Mouse (Mus musculus): ENCODE measurements around the gene Slc9b1. TPM values are rescaled to one million over a fixed set of nuclear protein-coding genes. Genes with fewer than 3 reads are reported as not detected.
A peak's percentile ranks its signal among the peaks of the same experiment; 100 is the strongest.

Slc9b1 gene
- polyA plus RNA-seq, 1 experiment from 2014 or later = not detected

GRCm38 (mm10) chr3:135417245-135417644 lies 69.4 kb downstream of the Slc9b1 start:
- Histone ChIP-seq H3K27me3 (replicated peaks; ENCODE audit: control insufficient read depth, insufficient read depth, low read length) (no peaks in the 10 kb centered on the region), H3K36me3 (ENCODE audit: control insufficient read depth, insufficient read depth, low read length) (0 out of 2 replicates have a peak, but pooled peaks cover 4% of the 10 kb centered on the region), H3K9ac (ENCODE audit: low read length) (no peak overlapping the region), H3K4me1 (ENCODE audit: control insufficient read depth, insufficient read depth, low read length) (peaks cover 5% of the 10 kb centered on the region), H3K9me3 (replicated peaks; ENCODE audit: control insufficient read depth, low read length) (no peaks in the 10 kb centered on the region), H3K4me3 (ENCODE audit: low read depth, low read length) (no peak overlapping the region), H3K27ac (ENCODE audit: low read depth, low read length) (no peak overlapping the region), H3K4me2 (ENCODE audit: low read length) (no peak overlapping the region)
- WGBS = 82% methylated on average over 3 of the region's 3 CpGs
- no peak for ATAC-seq
- DNase-seq (ENCODE audit: low spot score) = no peak

- H3K36me3 ChIP-seq (ENCODE audit: control insufficient read depth, insufficient read depth, low read length) = 0 out of 2 replicates have a peak, but pooled peaks cover 4% of the 10 kb centered on the region
- no peaks in the 10 kb centered on the region for H3K9me3 ChIP-seq (replicated peaks; ENCODE audit: control insufficient read depth, low read length)
- no peak for DNase-seq (ENCODE audit: low spot score)
- peaks cover 7% of the 10 kb centered on the region for H3K4me1 ChIP-seq (ENCODE audit: control insufficient read depth, insufficient read depth, low read length)
- no peak for ATAC-seq
- no peaks in the 10 kb centered on the region for H3K27me3 ChIP-seq (replicated peaks; ENCODE audit: control insufficient read depth, insufficient read depth, low read length)
- 87% methylated on average over 3 of the region's 3 CpGs for WGBS
- H3K9ac ChIP-seq (ENCODE audit: low read length) = no peak overlapping the region
- no peak overlapping the region for H3K4me2 ChIP-seq (ENCODE audit: low read length)
- no peak overlapping the region for H3K27ac ChIP-seq (ENCODE audit: low read depth, low read length)
- H3K4me3 ChIP-seq (ENCODE audit: low read depth, low read length) = no peak overlapping the region
Measured at GRCm38 (mm10) chr3:135417799-135418198, 70.0 kb downstream of the Slc9b1 start.

GRCm38 (mm10) chr3:135420542-135421309 lies 72.9 kb downstream of the Slc9b1 start:
- ATAC-seq = no peak
- H3K27ac ChIP-seq (ENCODE audit: low read depth, low read length) = no peak overlapping the region
- DNase-seq (ENCODE audit: low spot score) = no peak
- H3K27me3 ChIP-seq (replicated peaks; ENCODE audit: control insufficient read depth, insufficient read depth, low read length) = no peaks in the 10 kb centered on the region
- H3K9me3 ChIP-seq (replicated peaks; ENCODE audit: control insufficient read depth, low read length) = no peaks in the 10 kb centered on the region
- no peak overlapping the region for H3K4me3 ChIP-seq (ENCODE audit: low read depth, low read length)
- 0 out of 2 replicates have a peak, but pooled peaks cover 4% of the 10 kb centered on the region for H3K36me3 ChIP-seq (ENCODE audit: control insufficient read depth, insufficient read depth, low read length)
- H3K4me1 ChIP-seq (ENCODE audit: control insufficient read depth, insufficient read depth, low read length) = peaks cover 13% of the 10 kb centered on the region
- H3K4me2 ChIP-seq (ENCODE audit: low read length) = no peak overlapping the region
- whole genome bisulfite sequencing = 91% methylated on average over 9 of the region's 9 CpGs
- H3K9ac ChIP-seq (ENCODE audit: low read length) = no peak overlapping the region

GRCm38 (mm10) chr3:135421310-135421594 lies 73.4 kb downstream of the Slc9b1 start:
- H3K27ac ChIP-seq (ENCODE audit: low read depth, low read length) = no peak overlapping the region
- H3K9me3 ChIP-seq (replicated peaks; ENCODE audit: control insufficient read depth, low read length) = no peaks in the 10 kb centered on the region
- H3K4me3 ChIP-seq (ENCODE audit: low read depth, low read length) = no peak overlapping the region
- no peaks in the 10 kb centered on the region for H3K27me3 ChIP-seq (replicated peaks; ENCODE audit: control insufficient read depth, insufficient read depth, low read length)
- peaks cover 13% of the 10 kb centered on the region for H3K4me1 ChIP-seq (ENCODE audit: control insufficient read depth, insufficient read depth, low read length)
- 0 out of 2 replicates have a peak, but pooled peaks cover 4% of the 10 kb centered on the region for H3K36me3 ChIP-seq (ENCODE audit: control insufficient read depth, insufficient read depth, low read length)
- H3K9ac ChIP-seq (ENCODE audit: low read length) = no peak overlapping the region
- H3K4me2 ChIP-seq (ENCODE audit: low read length) = no peak overlapping the region
- ATAC-seq (no peak), DNase-seq (ENCODE audit: low spot score) (no peak)

GRCm38 (mm10) chr3:135422232-135422855 lies 74.5 kb downstream of the Slc9b1 start:
- Histone ChIP-seq H3K9ac (ENCODE audit: low read length) (peak overlapping the region; percentile 80), H3K4me2 (ENCODE audit: low read length) (peak overlapping the region; percentile 74), H3K27ac (ENCODE audit: low read depth, low read length) (peak overlapping the region; percentile 95), H3K9me3 (replicated peaks; ENCODE audit: control insufficient read depth, low read length) (no peaks in the 10 kb centered on the region), H3K36me3 (ENCODE audit: control insufficient read depth, insufficient read depth, low read length) (no peaks in the 10 kb centered on the region), H3K27me3 (replicated peaks; ENCODE audit: control insufficient read depth, insufficient read depth, low read length) (no peaks in the 10 kb centered on the region), H3K4me1 (ENCODE audit: control insufficient read depth, insufficient read depth, low read length) (peaks cover 13% of the 10 kb centered on the region), H3K4me3 (ENCODE audit: low read depth, low read length) (peak overlapping the region; percentile 57)
- no peak for ATAC-seq
- no peak for DNase-seq (ENCODE audit: low spot score)
- WGBS = 34% methylated on average over 8 of the region's 8 CpGs

GRCm38 (mm10) chr3:135422856-135423607 lies 75.2 kb downstream of the Slc9b1 start:
- Histone ChIP-seq H3K9me3 (replicated peaks; ENCODE audit: control insufficient read depth, low read length) (no peaks in the 10 kb centered on the region), H3K27me3 (replicated peaks; ENCODE audit: control insufficient read depth, insufficient read depth, low read length) (no peaks in the 10 kb centered on the region), H3K36me3 (ENCODE audit: control insufficient read depth, insufficient read depth, low read length) (no peaks in the 10 kb centered on the region), H3K4me2 (ENCODE audit: low read length) (peak overlapping the region; percentile 74), H3K9ac (ENCODE audit: low read length) (peak overlapping the region; percentile 80), H3K4me3 (ENCODE audit: low read depth, low read length) (peak overlapping the region; percentile 57), H3K4me1 (ENCODE audit: control insufficient read depth, insufficient read depth, low read length) (peaks cover 13% of the 10 kb centered on the region), H3K27ac (ENCODE audit: low read depth, low read length) (peak overlapping the region; percentile 95)
- DNase-seq (ENCODE audit: low spot score) = peak; percentile 93
- ATAC-seq = peak; percentile 98
- WGBS = under 1% methylated on average over 88 of the region's 103 CpGs

GRCm38 (mm10) chr3:135423608-135424212 lies 75.9 kb downstream of the Slc9b1 start, which contains the start of gene Cisd2:
Gene Cisd2 (minus strand): TSS chr3:135423925.
- Histone ChIP-seq H3K27me3 (replicated peaks; ENCODE audit: control insufficient read depth, insufficient read depth, low read length) (no peaks in the 10 kb centered on the region), H3K4me1 (ENCODE audit: control insufficient read depth, insufficient read depth, low read length) (peaks cover 13% of the 10 kb centered on the region), H3K4me3 (ENCODE audit: low read depth, low read length) (peak within 1 kb of the TSS; percentile 57), H3K4me2 (ENCODE audit: low read length) (peak within 1 kb of the TSS; percentile 74), H3K27ac (ENCODE audit: low read depth, low read length) (peak within 1 kb of the TSS; percentile 95), H3K9me3 (replicated peaks; ENCODE audit: control insufficient read depth, low read length) (no peaks in the 10 kb centered on the region), H3K9ac (ENCODE audit: low read length) (peak within 1 kb of the TSS; percentile 80), H3K36me3 (ENCODE audit: control insufficient read depth, insufficient read depth, low read length) (no peaks in the 10 kb centered on the region)
- peak; percentile 33 for ATAC-seq
- WGBS = 6% methylated on average over 8 of the region's 8 CpGs
- no peak for DNase-seq (ENCODE audit: low spot score)

- H3K4me2 ChIP-seq (ENCODE audit: low read length) = peak overlapping the region; percentile 64
- DNase-seq (ENCODE audit: low spot score) (peak; percentile 17), ATAC-seq (no peak)
- peaks cover 7% of the 10 kb centered on the region for H3K4me1 ChIP-seq (ENCODE audit: control insufficient read depth, insufficient read depth, low read length)
- H3K9me3 ChIP-seq (replicated peaks; ENCODE audit: control insufficient read depth, low read length) = no peaks in the 10 kb centered on the region
- WGBS = 30% methylated on average over 14 of the region's 14 CpGs
- peak overlapping the region; percentile 78 for H3K9ac ChIP-seq (ENCODE audit: low read length)
- peak overlapping the region; percentile 79 for H3K4me3 ChIP-seq (ENCODE audit: low read depth, low read length)
- 0 out of 2 replicates have a peak, but pooled peaks cover 6% of the 10 kb centered on the region for H3K36me3 ChIP-seq (ENCODE audit: control insufficient read depth, insufficient read depth, low read length)
- H3K27me3 ChIP-seq (replicated peaks; ENCODE audit: control insufficient read depth, insufficient read depth, low read length) = no peaks in the 10 kb centered on the region
- H3K27ac ChIP-seq (ENCODE audit: low read depth, low read length) = peak overlapping the region; percentile 100
Measured at GRCm38 (mm10) chr3:135436901-135437616, 89.2 kb downstream of the Slc9b1 start.
